Mouse (Mus musculus) MEL (cell line): ENCODE data around the gene Rybp.

Experiments
- CHD2 ChIP-seq: IDR thresholded peaks from 2 replicates; pipeline ENCODE4 v1.6.1; 2011; ENCODE audit warnings: low read length, improper control_type of control experiment
- CTCF ChIP-seq, 3 experiments: IDR thresholded peaks in 2 of 3; conservative IDR thresholded peaks in 1 of 3; 2 replicates each; pipeline ENCODE4 v1.5.1; 2011 to 2012; ENCODE audit warnings: low read length in 3 of 3, low read depth in 2 of 3, mild to moderate bottlenecking in 2 of 3, improper control_type of control experiment in 1 of 3, inconsistent platforms in 1 of 3, mixed read lengths in 1 of 3, moderate library complexity in 1 of 3; ENCODE audit not compliant: control insufficient read depth in 1 of 3, insufficient read depth in 1 of 3, poor library complexity in 1 of 3, severe bottlenecking in 1 of 3
- GATA1 ChIP-seq: IDR thresholded peaks from 2 replicates; pipeline ENCODE4 v1.6.1; 2011; ENCODE audit warnings: low read depth, low read length, improper control_type of control experiment
- KAT2A ChIP-seq: conservative IDR thresholded peaks from 2 replicates; pipeline ENCODE4 v1.6.1; 2012; ENCODE audit warnings: low read depth, low read length, improper control_type of control experiment, inconsistent platforms
- POLR2A ChIP-seq, 2 experiments: IDR thresholded peaks; 2 replicates each; pipeline ENCODE4 v1.6.1; 2011 to 2012; ENCODE audit warnings: low read length in 2 of 2, mild to moderate bottlenecking in 2 of 2, control low read depth in 1 of 2, improper control_type of control experiment in 1 of 2, low read depth in 1 of 2, moderate library complexity in 1 of 2; ENCODE audit not compliant: control insufficient read depth in 1 of 2, insufficient read depth in 1 of 2, poor library complexity in 1 of 2
- POLR2AphosphoS5 ChIP-seq: IDR thresholded peaks from 2 replicates; pipeline ENCODE4 v1.6.1; 2012; ENCODE audit warnings: low read depth, borderline replicate concordance, mild to moderate bottlenecking, inconsistent platforms, low read length, moderate library complexity, mixed read lengths
- UBTF ChIP-seq: IDR thresholded peaks from 2 replicates; pipeline ENCODE4 v1.6.1; 2012; ENCODE audit warnings: low read depth, mild to moderate bottlenecking, inconsistent platforms, low read length, improper control_type of control experiment, moderate library complexity, borderline replicate concordance; ENCODE audit not compliant: insufficient read depth

- TF ChIP-seq POLR2A (IDR thresholded peaks at IDR 0.05; ENCODE audit: control insufficient read depth in 1 of 2, insufficient read depth in 1 of 2, low read depth in 1 of 2, low read length in 2 of 2, poor library complexity in 1 of 2) (no peak), CTCF (IDR thresholded peaks at IDR 0.05 in 2 of 3, conservative IDR thresholded peaks at IDR 0.05 in 1 of 3; ENCODE audit: control insufficient read depth in 1 of 3, insufficient read depth in 1 of 3, low read depth in 2 of 3, low read length in 3 of 3, poor library complexity in 1 of 3, severe bottlenecking in 1 of 3) (no peak), GATA1 (no peak), UBTF (no peak), POLR2AphosphoS5 (no peak), KAT2A (no peak), CHD2 (no peak)
Measured at GRCm38 (mm10) chr6:100213596-100213995, 73.7 kb downstream of the Rybp start.
